Mouse (Mus musculus) intestine, embryonic 15.5 days (tissue): ENCODE data around the gene Pou2f1. TPM values are rescaled to one million over a fixed set of nuclear protein-coding genes. Genes with fewer than 3 reads are reported as not detected.

Experiments used
- ATAC-seq: fragments of 200-750 bp; cut with Nextera tagmentation; 2 replicates; pipeline ENCODE4 v1.8.0; 2017; ENCODE audit warnings: moderate TSS enrichment, moderate library complexity
- H3K27ac ChIP-seq: fragments of 300-500 bp; sonication (generic); 2 replicates; pipeline ENCODE4 v1.5.1; 2015; ENCODE audit warnings: mild to moderate bottlenecking, inconsistent platforms
- H3K27me3 ChIP-seq: fragments of 300-500 bp; sonication (generic); replicated peaks from 2 replicates; pipeline ENCODE4 v1.6.1; 2015; ENCODE audit warnings: inconsistent platforms
- H3K36me3 ChIP-seq: fragments of 300-500 bp; sonication (generic); 2 replicates; pipeline ENCODE4 v1.6.1; 2015; ENCODE audit warnings: inconsistent platforms
- H3K4me1 ChIP-seq: fragments of 300-500 bp; sonication (generic); replicated peaks from 2 replicates; pipeline ENCODE4 v1.6.1; 2015; ENCODE audit warnings: inconsistent platforms
- H3K4me2 ChIP-seq: fragments of 300-500 bp; sonication (generic); replicated peaks from 2 replicates; pipeline ENCODE4 v1.6.1; 2015; ENCODE audit warnings: mild to moderate bottlenecking, inconsistent platforms
- H3K4me3 ChIP-seq: fragments of 300-500 bp; sonication (generic); replicated peaks from 2 replicates; pipeline ENCODE4 v1.5.1; 2015; ENCODE audit warnings: inconsistent platforms
- H3K9ac ChIP-seq: fragments of 300-500 bp; sonication (generic); 2 replicates; pipeline ENCODE4 v1.6.1; 2015; ENCODE audit warnings: inconsistent platforms
- H3K9me3 ChIP-seq: fragments of 300-500 bp; sonication (generic); 2 replicates; pipeline ENCODE4 v1.6.1; 2016; ENCODE audit warnings: inconsistent platforms
- WGBS: fragments of 180-500 bp; shearing (Covaris S2); methylation state at CpG from one replicate; pipeline ENCODE4 v1.1.7; 2015; 5-methylcytosine and 5-hydroxymethylcytosine counted together
- polyA plus RNA-seq: library from polyadenylated mRNA; unstranded; fragments of >200 nt; fragmentation: Nextera tagmentation; extraction: Ambion mirVana; gene quantifications from 2 replicates; pipeline ENCODE4 v1.2.1, GENCODE M21; 2015

Gene Pou2f1
- polyA plus RNA-seq, 1 experiment from 2014 or later: 10.0 TPM

GRCm38 (mm10) chr1:165843586-165843985, 158.9 kb downstream of the Pou2f1 start:
- H3K27ac ChIP-seq: no peak overlapping the region
- peaks cover 15% of the 10 kb centered on the region; the same call in 1 of the 2 replicates for H3K4me1 ChIP-seq
- WGBS: 64% methylated on average over 3 of the region's 3 CpGs
- no peak overlapping the region for H3K4me2 ChIP-seq
- no peaks in the 10 kb centered on the region for H3K9me3 ChIP-seq
- no peak for ATAC-seq
- H3K27me3 ChIP-seq: peaks cover 32% of the 10 kb centered on the region
- no peaks in the 10 kb centered on the region for H3K36me3 ChIP-seq
- no peak overlapping the region for H3K4me3 ChIP-seq
- no peak overlapping the region for H3K9ac ChIP-seq

GRCm38 (mm10) chr1:165842170-165842569, 160.3 kb downstream of the Pou2f1 start:
- Histone ChIP-seq H3K4me3 (no peak overlapping the region), H3K4me2 (no peak overlapping the region), H3K4me1 (peaks cover 19% of the 10 kb centered on the region; the same call in 1 of the 2 replicates), H3K27ac (no peak overlapping the region), H3K27me3 (peaks cover 32% of the 10 kb centered on the region), H3K9ac (no peak overlapping the region), H3K9me3 (no peaks in the 10 kb centered on the region), H3K36me3 (no peaks in the 10 kb centered on the region)
- 87% methylated on average over 7 of the region's 7 CpGs for WGBS
- no peak for ATAC-seq

GRCm38 (mm10) chr1:165840548-165841230, 161.8 kb downstream of the Pou2f1 start:
- no peak for ATAC-seq
- 17% methylated on average over 31 of the region's 31 CpGs for WGBS

GRCm38 (mm10) chr1:165839201-165839600, 163.3 kb downstream of the Pou2f1 start:
- no peaks in the 10 kb centered on the region for H3K9me3 ChIP-seq
- ATAC-seq: no peak
- WGBS: 77% methylated on average over 4 of the region's 4 CpGs
- no peak overlapping the region for H3K4me3 ChIP-seq
- no peak overlapping the region for H3K9ac ChIP-seq
- H3K27ac ChIP-seq: no peak overlapping the region
- H3K36me3 ChIP-seq: no peaks in the 10 kb centered on the region
- H3K4me2 ChIP-seq: no peak overlapping the region
- peaks cover 23% of the 10 kb centered on the region for H3K27me3 ChIP-seq
- peaks cover 24% of the 10 kb centered on the region for H3K4me1 ChIP-seq

More at GRCm38 (mm10) chr1:165840548-165841230, 161.8 kb downstream of the Pou2f1 start:
- H3K27me3 ChIP-seq: peaks cover 27% of the 10 kb centered on the region
- H3K4me1 ChIP-seq: peaks cover 32% of the 10 kb centered on the region
- no peaks in the 10 kb centered on the region for H3K9me3 ChIP-seq
- peak overlapping the region; percentile 68 for H3K4me2 ChIP-seq
- no peaks in the 10 kb centered on the region for H3K36me3 ChIP-seq
- peak overlapping the region; percentile 30 for H3K9ac ChIP-seq
- no peak overlapping the region for H3K27ac ChIP-seq
- H3K4me3 ChIP-seq: peak overlapping the region; percentile 27

- Histone ChIP-seq H3K4me2 (no peak overlapping the region), H3K27me3 (peaks cover 23% of the 10 kb centered on the region), H3K36me3 (no peaks in the 10 kb centered on the region), H3K9ac (no peak overlapping the region), H3K4me1 (peaks cover 29% of the 10 kb centered on the region), H3K9me3 (no peaks in the 10 kb centered on the region), H3K4me3 (no peak overlapping the region), H3K27ac (no peak overlapping the region)
- 34% methylated on average over 8 of the region's 8 CpGs for WGBS
- no peak; the same call in 1 of the 2 replicates for ATAC-seq
Measured at GRCm38 (mm10) chr1:165837546-165837945, 164.9 kb downstream of the Pou2f1 start.

- Histone ChIP-seq H3K4me3 (no peak overlapping the region), H3K27me3 (peaks cover 19% of the 10 kb centered on the region), H3K9ac (no peak overlapping the region), H3K4me1 (peaks cover 29% of the 10 kb centered on the region), H3K9me3 (no peaks in the 10 kb centered on the region), H3K36me3 (no peaks in the 10 kb centered on the region), H3K27ac (no peak overlapping the region), H3K4me2 (no peak overlapping the region)
- WGBS: 10% methylated on average over 6 of the region's 6 CpGs
- peak; percentile 57 for ATAC-seq
Measured at GRCm38 (mm10) chr1:165836461-165836860, 166.0 kb downstream of the Pou2f1 start.

GRCm38 (mm10) chr1:165834633-165834975, 167.9 kb downstream of the Pou2f1 start:
- H3K27ac ChIP-seq: no peak overlapping the region
- no peaks in the 10 kb centered on the region for H3K36me3 ChIP-seq
- H3K27me3 ChIP-seq: peaks cover 3% of the 10 kb centered on the region; the same call in 1 of the 2 replicates
- no peak for ATAC-seq
- H3K4me2 ChIP-seq: peak overlapping the region; percentile 41
- no peaks in the 10 kb centered on the region for H3K9me3 ChIP-seq
- H3K9ac ChIP-seq: no peak overlapping the region
- peaks cover 22% of the 10 kb centered on the region for H3K4me1 ChIP-seq
- WGBS: 22% methylated on average over 12 of the region's 12 CpGs
- no peak overlapping the region for H3K4me3 ChIP-seq

GRCm38 (mm10) chr1:165833910-165834632, 168.4 kb downstream of the Pou2f1 start:
- WGBS: 18% methylated on average over 17 of the region's 17 CpGs
- H3K4me2 ChIP-seq: peak overlapping the region; percentile 41
- no peaks in the 10 kb centered on the region for H3K36me3 ChIP-seq
- H3K4me3 ChIP-seq: no peak overlapping the region
- 0 out of 2 replicates have a peak, but pooled peaks cover 2% of the 10 kb centered on the region for H3K27me3 ChIP-seq
- peaks cover 22% of the 10 kb centered on the region for H3K4me1 ChIP-seq
- no peak overlapping the region for H3K27ac ChIP-seq
- no peak for ATAC-seq
- H3K9me3 ChIP-seq: no peaks in the 10 kb centered on the region
- no peak overlapping the region for H3K9ac ChIP-seq

GRCm38 (mm10) chr1:165833244-165833643, 169.2 kb downstream of the Pou2f1 start:
- no peak overlapping the region for H3K9ac ChIP-seq
- H3K4me2 ChIP-seq: no peak overlapping the region
- ATAC-seq: 0 out of 2 replicates have a peak, but pooled peaks have one; percentile 37
- 26% methylated on average over 4 of the region's 4 CpGs for WGBS
- H3K36me3 ChIP-seq: no peaks in the 10 kb centered on the region
- H3K27me3 ChIP-seq: no peaks in the 10 kb centered on the region
- no peaks in the 10 kb centered on the region for H3K9me3 ChIP-seq
- peaks cover 22% of the 10 kb centered on the region for H3K4me1 ChIP-seq
- H3K4me3 ChIP-seq: no peak overlapping the region
- H3K27ac ChIP-seq: no peak overlapping the region

- whole genome bisulfite sequencing: 88% methylated on average over 5 of the region's 5 CpGs
- Histone ChIP-seq H3K27me3 (no peaks in the 10 kb centered on the region), H3K9me3 (no peaks in the 10 kb centered on the region), H3K36me3 (no peaks in the 10 kb centered on the region), H3K9ac (no peak overlapping the region), H3K4me1 (0 out of 2 replicates have a peak, but pooled peaks cover 5% of the 10 kb centered on the region), H3K4me2 (no peak overlapping the region), H3K4me3 (no peak overlapping the region), H3K27ac (no peak overlapping the region)
- no peak for ATAC-seq
Measured at GRCm38 (mm10) chr1:165829890-165830289, 172.6 kb downstream of the Pou2f1 start.

- H3K9ac ChIP-seq: no peak overlapping the region
- no peaks in the 10 kb centered on the region for H3K4me1 ChIP-seq
- no peaks in the 10 kb centered on the region for H3K9me3 ChIP-seq
- H3K36me3 ChIP-seq: no peaks in the 10 kb centered on the region
- no peak overlapping the region for H3K27ac ChIP-seq
- H3K4me2 ChIP-seq: no peak overlapping the region
- ATAC-seq: no peak
- H3K4me3 ChIP-seq: no peak overlapping the region
- H3K27me3 ChIP-seq: no peaks in the 10 kb centered on the region
- WGBS: 87% methylated on average over 6 of the region's 6 CpGs
Measured at GRCm38 (mm10) chr1:165828615-165829014, 173.9 kb downstream of the Pou2f1 start.

GRCm38 (mm10) chr1:165828173-165828572, 174.3 kb downstream of the Pou2f1 start:
- Histone ChIP-seq H3K4me1 (no peaks in the 10 kb centered on the region), H3K4me3 (no peak overlapping the region), H3K9me3 (no peaks in the 10 kb centered on the region), H3K27me3 (no peaks in the 10 kb centered on the region), H3K4me2 (no peak overlapping the region), H3K36me3 (no peaks in the 10 kb centered on the region), H3K27ac (no peak overlapping the region), H3K9ac (no peak overlapping the region)
- ATAC-seq: no peak
- WGBS: 75% methylated on average over 5 of the region's 5 CpGs
